Mouse (Mus musculus) ES-E14 (cell line): ENCODE results near the gene Ccnyl1.

Experiments
- CHD2 ChIP-seq: IDR thresholded peaks from 2 replicates; pipeline ENCODE4 v1.6.1; 2014; ENCODE audit warnings: mild to moderate bottlenecking, low read depth, low read length, inconsistent platforms
- HCFC1 ChIP-seq: IDR thresholded peaks from 2 replicates; pipeline ENCODE4 v1.6.1; 2012; ENCODE audit warnings: low read length, inconsistent platforms, borderline replicate concordance; ENCODE audit not compliant: insufficient read depth

GRCm38 (mm10) chr1:64683039-64683438 is 7.2 kb upstream of the Ccnyl1 start:
- no peak for TF ChIP-seq CHD2
- TF ChIP-seq HCFC1 = no peak
